Mouse (Mus musculus) lung, postnatal 0 days (tissue): ENCODE data around the gene Gpatch8.

ENCODE experiments used
- CTCF ChIP-seq: IDR thresholded peaks from 2 replicates; pipeline ENCODE4 v1.5.1; 2016; ENCODE audit warnings: antibody characterized with exemption, mild to moderate bottlenecking
- EP300 ChIP-seq: IDR thresholded peaks from 2 replicates; pipeline ENCODE4 v1.6.1; 2016; ENCODE audit warnings: antibody characterized with exemption, mild to moderate bottlenecking, control low read depth

DNA sequence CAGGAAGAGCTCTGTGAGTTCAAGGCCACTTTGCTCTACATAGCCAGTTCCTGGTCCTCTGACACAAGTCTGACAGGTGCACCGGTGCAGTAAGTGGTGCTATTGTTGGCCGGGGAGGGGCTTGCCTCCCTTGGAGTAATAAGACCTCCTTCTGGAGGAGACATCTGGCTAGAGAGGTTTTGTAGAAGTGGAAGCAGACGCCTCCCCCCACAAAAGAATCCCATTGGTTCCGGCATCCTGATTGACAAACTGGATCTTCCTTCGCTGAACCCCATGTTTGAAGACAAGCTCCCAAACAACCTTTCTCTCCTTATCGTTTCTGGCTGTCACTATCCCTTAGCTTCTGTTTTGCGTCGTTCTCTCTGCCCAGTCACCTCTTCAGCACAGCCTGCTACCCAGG is 107.9 kb downstream of the Gpatch8 start:
- no peak for TF ChIP-seq EP300
- TF ChIP-seq CTCF = no peak
